Mouse (Mus musculus): ENCODE measurements at regions not wholly inside any gene's neighbourhood (a gene's known extent, or its start where the extent isn't known, plus 50 kb on each side); places are given as distances from the start of the nearest gene placed in this dataset.

GRCm38 (mm10) chr5:128550736-128551135 is 49.9 kb upstream of the Fzd10 start:
- no peak for DNase-seq (ENCODE audit: low read depth, low spot score)

- no peak for DNase-seq (ENCODE audit: low read depth, low spot score)
These were observed 50.8 kb upstream of the Fzd10 start for GRCm38 (mm10) chr5:128549811-128550210.

GRCm38 (mm10) chr5:128542049-128542448 is 58.6 kb upstream of the Fzd10 start:
- DNase-seq (ENCODE audit: low read depth, low spot score) = no peak

- no peak for DNase-seq (ENCODE audit: low read depth, low spot score)
These were observed 62.0 kb upstream of the Fzd10 start for GRCm38 (mm10) chr5:128538646-128539045.

GRCm38 (mm10) chr5:128537218-128537617 is 63.4 kb upstream of the Fzd10 start:
- no peak for DNase-seq (ENCODE audit: low read depth, low spot score)

GRCm38 (mm10) chr5:128536393-128536792 is 64.3 kb upstream of the Fzd10 start:
- no peak for DNase-seq (ENCODE audit: low read depth, low spot score)

GRCm38 (mm10) chr5:128527241-128527640 is 73.4 kb upstream of the Fzd10 start:
- no peak for DNase-seq (ENCODE audit: low read depth, low spot score)

GRCm38 (mm10) chr5:128526432-128526831 is 74.2 kb upstream of the Fzd10 start:
- DNase-seq (ENCODE audit: low read depth, low spot score) = no peak

- no peak for DNase-seq (ENCODE audit: low read depth, low spot score)
These were observed 76.0 kb upstream of the Fzd10 start for GRCm38 (mm10) chr5:128524377-128525280.

- DNase-seq (ENCODE audit: low read depth, low spot score) = peak; percentile 18
These were observed 78.0 kb upstream of the Fzd10 start for GRCm38 (mm10) chr5:128522667-128523066.

GRCm38 (mm10) chr5:128517336-128517735 is 83.3 kb upstream of the Fzd10 start:
- DNase-seq (ENCODE audit: low read depth, low spot score) = no peak

- DNase-seq (ENCODE audit: low read depth, low spot score) = peak; percentile 49
These were observed 82.5 kb upstream of the Tmem132d start for GRCm38 (mm10) chr5:128515343-128515742.

GRCm38 (mm10) chr5:128513261-128513660 is 80.4 kb upstream of the Tmem132d start:
- no peak for DNase-seq (ENCODE audit: low read depth, low spot score)

GRCm38 (mm10) chr5:128512606-128513005 is 79.7 kb upstream of the Tmem132d start:
- no peak for DNase-seq (ENCODE audit: low read depth, low spot score)

- DNase-seq (ENCODE audit: low read depth, low spot score) = peak; percentile 31
These were observed 71.6 kb upstream of the Tmem132d start for GRCm38 (mm10) chr5:128504502-128504901.

- DNase-seq (ENCODE audit: low read depth, low spot score) = no peak
These were observed 66.6 kb upstream of the Tmem132d start for GRCm38 (mm10) chr5:128499488-128499887.

- no peak for DNase-seq (ENCODE audit: low read depth, low spot score)
These were observed 66.2 kb upstream of the Tmem132d start for GRCm38 (mm10) chr5:128499033-128499432.

GRCm38 (mm10) chr5:128492541-128492940 is 59.7 kb upstream of the Tmem132d start:
- no peak for DNase-seq (ENCODE audit: low read depth, low spot score)

- no peak for DNase-seq (ENCODE audit: low read depth, low spot score)
These were observed 58.3 kb upstream of the Tmem132d start for GRCm38 (mm10) chr5:128491155-128491554.

GRCm38 (mm10) chr5:128488872-128489580 is 56.1 kb upstream of the Tmem132d start:
- no peak for DNase-seq (ENCODE audit: low read depth, low spot score)

GRCm38 (mm10) chr5:128487371-128487770 is 54.5 kb upstream of the Tmem132d start:
- DNase-seq (ENCODE audit: low read depth, low spot score) = no peak

GRCm38 (mm10) chr5:128484116-128484515 is 51.2 kb upstream of the Tmem132d start:
- DNase-seq (ENCODE audit: low read depth, low spot score) = no peak

- DNase-seq (ENCODE audit: low read depth, low spot score) = no peak
These were observed 50.5 kb upstream of the Tmem132d start for GRCm38 (mm10) chr5:128483441-128483810.
